Mouse (Mus musculus) embryo, embryonic 9.5 days (tissue): ENCODE results near the gene Mt1.

Experiments
- DNase-seq: peaks from one replicate; pipeline ENCODE4 v3.0.0-alpha.2; 2017; ENCODE audit errors: extremely low spot score

The Mt1 gene

GRCm38 (mm10) chr8:94172809-94173732 is 5.8 kb upstream of the Mt1 start:
- peak; percentile 40 for DNase-seq

- DNase-seq: no peak
Measured at GRCm38 (mm10) chr8:94173848-94174403, 5.0 kb upstream of the Mt1 start.

GRCm38 (mm10) chr8:94174619-94175213 is 4.2 kb upstream of the Mt1 start:
- no peak for DNase-seq

GRCm38 (mm10) chr8:94177716-94178390 is 1.0 kb upstream of the Mt1 start:
- DNase-seq: no peak

GRCm38 (mm10) chr8:94179713-94180560 is 1.1 kb downstream of the Mt1 start:
- DNase-seq: peak; percentile 42

GRCm38 (mm10) chr8:94180561-94180908 is 1.7 kb downstream of the Mt1 start:
- no peak for DNase-seq

- DNase-seq: no peak
Measured at GRCm38 (mm10) chr8:94182055-94182929, 3.4 kb downstream of the Mt1 start.

GRCm38 (mm10) chr8:94183117-94183516 is 4.2 kb downstream of the Mt1 start:
- DNase-seq: peak; percentile 78

- DNase-seq: no peak
Measured at GRCm38 (mm10) chr8:94184357-94184843, 5.5 kb downstream of the Mt1 start.

GRCm38 (mm10) chr8:94185791-94186190 is 6.9 kb downstream of the Mt1 start:
- DNase-seq: no peak

GRCm38 (mm10) chr8:94186542-94186941 is 7.7 kb downstream of the Mt1 start:
- peak; percentile 70 for DNase-seq

GRCm38 (mm10) chr8:94187290-94188002 is 8.6 kb downstream of the Mt1 start:
- peak; percentile 29 for DNase-seq

GRCm38 (mm10) chr8:94189275-94190031 is 10.6 kb downstream of the Mt1 start:
- no peak for DNase-seq

GRCm38 (mm10) chr8:94191101-94191691 is 12.3 kb downstream of the Mt1 start:
- peak; percentile 26 for DNase-seq

- no peak for DNase-seq
Measured at GRCm38 (mm10) chr8:94192926-94193325, 14.0 kb downstream of the Mt1 start.

GRCm38 (mm10) chr8:94194591-94195223 is 15.8 kb downstream of the Mt1 start:
- no peak for DNase-seq

- DNase-seq: peak; percentile 84
Measured at GRCm38 (mm10) chr8:94199202-94199869, 20.5 kb downstream of the Mt1 start.
